Mouse (Mus musculus) embryonic fibroblast, embryonic 13.5 days (primary cell): ENCODE measurements around the gene Tmem212.

Experiments
- CTCF ChIP-seq: IDR thresholded peaks from 2 replicates; pipeline ENCODE4 v1.5.1; 2011; ENCODE audit warnings: mild to moderate bottlenecking, control low read depth, low read length, moderate library complexity, borderline replicate concordance; ENCODE audit not compliant: insufficient read depth
- POLR2A ChIP-seq: IDR thresholded peaks from 2 replicates; pipeline ENCODE4 v1.6.1; 2011; ENCODE audit warnings: low read depth, mild to moderate bottlenecking, control low read depth, low read length, moderate library complexity

- no peak for TF ChIP-seq CTCF
- TF ChIP-seq POLR2A, result no peak
Measured at GRCm38 (mm10) chr3:27908316-27908715, 12.1 kb upstream of the Tmem212 start.
